ENCODE assay signal across 9 mouse cellular contexts in the genomic region with DNA sequence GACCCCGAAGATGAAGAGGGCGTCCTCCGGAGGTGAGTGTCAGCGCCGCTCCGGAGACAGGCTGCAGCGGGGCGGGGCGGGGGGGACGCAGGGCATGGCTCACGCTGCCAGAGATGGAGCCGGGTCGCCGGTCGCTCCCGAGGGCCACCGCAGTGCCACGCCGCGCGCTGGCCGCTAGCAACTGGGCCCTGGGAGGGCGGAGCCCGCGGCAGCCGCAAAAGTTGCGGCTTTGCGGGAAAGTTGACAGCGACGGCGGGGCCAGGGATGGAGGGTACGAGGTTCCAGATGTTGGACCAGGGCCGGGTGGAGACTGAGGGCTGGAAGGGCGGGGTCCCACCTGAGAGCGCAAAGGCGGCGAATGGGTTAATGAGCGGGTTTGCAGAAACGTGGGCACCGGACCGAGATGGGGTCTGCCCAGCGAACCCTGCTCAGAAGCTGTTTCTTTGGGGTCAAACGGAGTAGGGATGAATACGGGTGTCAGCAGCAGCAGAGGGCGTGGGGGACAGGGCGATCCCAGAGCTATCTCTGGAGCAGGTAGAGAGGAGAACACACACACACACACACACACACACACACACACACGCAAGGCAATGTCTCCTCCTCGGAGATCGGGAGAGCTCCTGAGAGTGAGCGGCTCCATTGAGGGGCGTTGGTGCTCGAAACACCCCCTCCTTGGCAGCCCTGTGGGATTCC. TPM values are rescaled to one million over a fixed set of nuclear protein-coding genes. Genes with fewer than 3 reads are reported as not detected.
A peak's percentile ranks its signal among the peaks of the same experiment; 100 is the strongest.
DNase-seq lines count a peak whose midpoint lies in the region; ATAC-seq lines count a peak whose summit lies in the region.
"Had no signal": no experiment of that assay in that cellular context is flagged by ENCODE, and none has a peak within 500 bp of the region (broad histone marks: within the 10 kb centered on the region; RNA-seq: fewer than 3 reads in every experiment).

No protein-coding gene starts in this region.

- peak overlapping the region; percentile 82 for H3K9ac ChIP-seq in hindbrain, embryonic 15.5 days
- H3K9ac ChIP-seq in midbrain, embryonic 16.5 days (ENCODE audit: low read depth, low read length), result peak overlapping the region; percentile 85

- peak overlapping the region; percentile 82 for H3K4me2 ChIP-seq in hindbrain, embryonic 15.5 days
- peak overlapping the region; percentile 74 for H3K4me2 ChIP-seq in midbrain, embryonic 16.5 days (ENCODE audit: low read length)

- H3K36me3 ChIP-seq in hindbrain, embryonic 15.5 days, result no peaks in the 10 kb centered on the region; the same call in 1 of the 2 replicates
- H3K36me3 ChIP-seq in midbrain, embryonic 16.5 days (ENCODE audit: control insufficient read depth, insufficient read depth, low read length), result no peaks in the 10 kb centered on the region

- H3K4me1 ChIP-seq in hindbrain, embryonic 15.5 days (replicated peaks), result peaks cover 40% of the 10 kb centered on the region
- peaks cover 31% of the 10 kb centered on the region for H3K4me1 ChIP-seq in midbrain, embryonic 16.5 days (ENCODE audit: control insufficient read depth, insufficient read depth, low read length)

- H3K4me3 ChIP-seq in hindbrain, embryonic 15.5 days, result peak overlapping the region; percentile 81
- peak overlapping the region; percentile 84 for H3K4me3 ChIP-seq in midbrain, embryonic 16.5 days (ENCODE audit: low read depth, low read length)

- peak overlapping the region; percentile 87 for H3K27ac ChIP-seq in hindbrain, embryonic 15.5 days (replicated peaks)
- peak overlapping the region; percentile 87 for H3K27ac ChIP-seq in midbrain, embryonic 16.5 days (ENCODE audit: low read length)

- 2% methylated on average over 41 of the region's 52 CpGs for WGBS in hindbrain, embryonic 15.5 days
- 1% methylated on average over 39 of the region's 52 CpGs for WGBS in midbrain, embryonic 16.5 days

- H3K9me3 ChIP-seq in hindbrain, embryonic 15.5 days, result no peaks in the 10 kb centered on the region
- H3K9me3 ChIP-seq in midbrain, embryonic 16.5 days (replicated peaks; ENCODE audit: control insufficient read depth, low read length, poor library complexity, severe bottlenecking), result no peaks in the 10 kb centered on the region

- 0 out of 2 replicates have a peak, but pooled peaks have one; percentile 1 for ATAC-seq in frontal cortex, adult (ENCODE audit: low TSS enrichment)
- peak; percentile 27 for ATAC-seq in hindbrain, embryonic 15.5 days (ENCODE audit: low FRiP score, low read depth)
- ATAC-seq in midbrain, embryonic 16.5 days, result peak; percentile 37

- intact Hi-C loops in left cerebral cortex, postnatal 25 days (cut with DNase I), result loop anchor here (2.0 kb wide), 1 partner anchor 45 kb away; no protein-coding TSS in a partner anchor

- DNase-seq in frontal cortex, postnatal 14 days (ENCODE audit: low spot score in 2 of 2), result no peak
- peak; percentile 31 for DNase-seq in thymus, postnatal 14 days
- no peak for DNase-seq in thymus, postnatal 0 days (ENCODE audit: low spot score)
- DNase-seq in urinary bladder, adult 2 months (ENCODE audit: low spot score), result no peak
- no peak for DNase-seq in left cerebral cortex, postnatal 25 days (ENCODE audit: low spot score in 2 of 2)

- no peaks in the 10 kb centered on the region for H3K27me3 ChIP-seq in hindbrain, embryonic 15.5 days
- peaks cover 2% of the 10 kb centered on the region; the same call in 1 of the 2 replicates for H3K27me3 ChIP-seq in midbrain, embryonic 16.5 days (ENCODE audit: control insufficient read depth, insufficient read depth, low read depth, low read length)

RNA-seq across cellular contexts. Expression of a gene that starts 0.6 kb away (rescaled TPM):
- polyA plus RNA-seq in thymus, postnatal 0 days (2015; fragmentation: Nextera tagmentation; extraction: Ambion mirVana), result 0.31 and 0.68 TPM in 2 replicates
- 24.7 and 25.5 TPM in 2 replicates for polyA plus RNA-seq in hindbrain, embryonic 15.5 days (2015; fragmentation: Nextera tagmentation; extraction: Ambion mirVana)
- 26.6 and 29.7 TPM in 2 replicates for polyA plus RNA-seq in midbrain, embryonic 16.5 days (2015; fragmentation: Nextera tagmentation; extraction: Ambion mirVana)
- 4.3 and 4.9 TPM in 2 replicates for polyA plus RNA-seq in urinary bladder, adult 2 months (2012; rRNA removed)
- 100 to 1,000 TPM; 119 to 138 TPM for total RNA-seq in left cerebral cortex, postnatal 25 days (2021)
- total RNA-seq: MEL had no signal

RNA-seq across cellular contexts. Expression of a gene that starts 38.0 kb away (rescaled TPM):
- polyA plus RNA-seq in thymus, postnatal 0 days (2015; fragmentation: Nextera tagmentation; extraction: Ambion mirVana), result 29.2 and 29.5 TPM in 2 replicates
- polyA plus RNA-seq in hindbrain, embryonic 15.5 days (2015; fragmentation: Nextera tagmentation; extraction: Ambion mirVana), result 4.3 and 4.9 TPM in 2 replicates
- 3.6 and 4.1 TPM in 2 replicates for polyA plus RNA-seq in midbrain, embryonic 16.5 days (2015; fragmentation: Nextera tagmentation; extraction: Ambion mirVana)
- 35.2 and 40.6 TPM in 2 replicates for polyA plus RNA-seq in urinary bladder, adult 2 months (2012; rRNA removed)
- total RNA-seq in left cerebral cortex, postnatal 25 days (2021), result 10 to 100 TPM; 34.1 to 36.7 TPM
